Mouse (Mus musculus): ENCODE data around the gene Gm20388. TPM values are rescaled to one million over a fixed set of nuclear protein-coding genes. Genes with fewer than 3 reads are reported as not detected.
A peak's percentile ranks its signal among the peaks of the same experiment; 100 is the strongest.

The Gm20388 gene
- polyA plus RNA-seq, 1 experiment from 2014 or later: not detected

DNA sequence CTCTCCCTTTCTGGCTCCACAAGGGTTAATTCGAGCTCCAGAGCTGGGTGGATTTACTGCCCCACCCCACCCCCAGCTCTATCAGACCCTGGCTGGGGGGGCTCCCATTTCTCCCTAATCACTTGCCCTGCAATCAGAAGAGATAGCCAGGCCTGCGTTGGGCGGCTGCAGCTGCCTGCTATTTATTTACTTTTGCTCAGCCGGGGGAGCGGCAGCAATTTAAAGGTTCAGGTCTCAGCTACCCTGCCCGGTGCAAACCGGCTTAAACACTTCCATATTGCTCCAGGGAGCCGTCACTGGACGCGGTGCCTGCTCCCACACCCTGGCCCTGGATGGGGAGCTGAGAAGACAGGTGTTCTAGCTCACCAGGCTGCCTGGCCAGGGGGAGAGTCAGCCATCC lies 1467.0 kb downstream of the Gm20388 start:
- Histone ChIP-seq H3K27ac (replicated peaks in 1 of 2; ENCODE audit: control insufficient read depth in 1 of 2, insufficient read depth in 1 of 2, low read depth in 2 of 2, low read length in 2 of 2) (peak overlapping the region; percentile 32 to 81), H3K9me3 (ENCODE audit: control insufficient read depth, low read length) (no peaks in the 10 kb centered on the region), H3K4me1 (ENCODE audit: control insufficient read depth in 2 of 2, insufficient read depth in 2 of 2, low read length in 2 of 2) (peaks cover 40 to 45% of the 10 kb centered on the region in 2 experiments), H3K4me3 (ENCODE audit: control insufficient read depth in 1 of 2, insufficient read depth in 1 of 2, low read depth in 1 of 2, low read length in 2 of 2) (no peak overlapping the region), H3K9ac (ENCODE audit: low read length) (peak overlapping the region; percentile 38), H3K27me3 (ENCODE audit: control insufficient read depth, insufficient read depth, low read length) (no peaks in the 10 kb centered on the region), H3K4me2 (ENCODE audit: low read length) (no peak overlapping the region), H3K36me3 (ENCODE audit: control insufficient read depth, insufficient read depth, low read length) (no peaks in the 10 kb centered on the region)
- WGBS: 5% methylated on average over 10 of the region's 10 CpGs
- no peak for ATAC-seq (ENCODE audit: insufficient number of reproducible peaks, insufficient read depth, low FRiP score, low read depth)

DNA sequence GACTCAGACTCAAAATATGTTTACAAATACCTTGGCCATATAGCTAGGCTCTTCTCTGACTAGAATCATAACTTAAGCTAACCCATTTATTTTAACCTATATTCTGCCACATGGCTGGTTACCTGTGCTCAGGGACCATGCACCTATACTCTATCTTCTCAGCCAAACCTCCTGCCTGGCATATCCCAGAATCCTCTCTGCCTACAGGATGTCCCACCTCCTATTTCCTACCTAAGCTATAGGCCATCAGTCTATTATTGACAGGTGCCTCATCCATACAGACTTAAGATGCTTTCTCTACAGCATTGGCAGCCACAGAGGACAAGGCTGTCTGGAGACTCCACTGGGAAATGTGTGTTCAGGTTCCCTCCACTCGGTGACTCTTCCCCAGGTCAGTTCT lies 1468.7 kb downstream of the Gm20388 start:
- no peak for ATAC-seq (ENCODE audit: insufficient number of reproducible peaks, insufficient read depth, low FRiP score, low read depth)
- Histone ChIP-seq H3K4me2 (ENCODE audit: low read length) (no peak overlapping the region), H3K36me3 (ENCODE audit: control insufficient read depth, insufficient read depth, low read length) (no peaks in the 10 kb centered on the region), H3K27me3 (ENCODE audit: control insufficient read depth, insufficient read depth, low read length) (no peaks in the 10 kb centered on the region), H3K27ac (replicated peaks in 1 of 2; ENCODE audit: control insufficient read depth in 1 of 2, insufficient read depth in 1 of 2, low read depth in 2 of 2, low read length in 2 of 2) (no peak overlapping the region), H3K9me3 (ENCODE audit: control insufficient read depth, low read length) (no peaks in the 10 kb centered on the region), H3K9ac (ENCODE audit: low read length) (no peak overlapping the region), H3K4me1 (ENCODE audit: control insufficient read depth in 2 of 2, insufficient read depth in 2 of 2, low read length in 2 of 2) (peaks cover 38 to 45% of the 10 kb centered on the region in 2 experiments), H3K4me3 (ENCODE audit: control insufficient read depth in 1 of 2, insufficient read depth in 1 of 2, low read depth in 1 of 2, low read length in 2 of 2) (no peak overlapping the region)
- whole genome bisulfite sequencing: 86% methylated on average over 1 of the region's 1 CpGs

DNA sequence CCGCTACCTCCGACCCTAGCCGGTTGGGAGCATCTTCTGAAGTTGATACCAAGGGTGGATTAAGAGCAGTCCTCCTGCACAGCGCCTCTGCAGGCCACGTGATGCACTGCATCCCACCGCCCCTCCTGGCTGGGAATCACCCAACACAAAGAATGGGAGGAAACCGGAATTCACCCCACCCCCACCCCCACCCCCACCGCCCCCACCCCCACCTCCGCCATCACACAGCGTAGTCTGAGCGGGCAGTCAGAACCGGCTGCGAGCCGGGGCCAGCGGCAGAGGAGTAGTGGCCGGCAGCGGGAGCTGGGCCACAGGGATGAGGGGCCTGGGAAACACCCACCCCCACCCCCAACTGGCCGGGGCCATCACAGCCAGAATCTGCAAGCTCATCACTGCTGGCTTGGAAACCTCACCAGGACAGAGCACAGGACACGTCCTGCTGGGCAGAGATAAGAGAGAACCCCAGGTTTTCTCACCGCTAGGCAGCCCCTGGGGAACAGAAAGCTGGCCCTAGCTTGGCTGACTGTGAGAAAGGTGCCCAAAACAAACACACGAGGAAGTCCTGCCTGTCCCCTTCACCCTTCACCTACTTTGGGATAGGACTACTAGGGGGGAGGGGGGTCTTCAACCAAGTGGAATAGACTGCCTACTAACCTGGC lies 1472.1 kb downstream of the Gm20388 start:
- Histone ChIP-seq H3K9me3 (ENCODE audit: control insufficient read depth, low read length) (0 out of 2 replicates have a peak, but pooled peaks cover 3% of the 10 kb centered on the region), H3K9ac (ENCODE audit: low read length) (peak overlapping the region; percentile 65; the same call in 1 of the 2 replicates), H3K4me2 (ENCODE audit: low read length) (peak overlapping the region; percentile 62), H3K4me1 (ENCODE audit: control insufficient read depth in 2 of 2, insufficient read depth in 2 of 2, low read length in 2 of 2) (peaks cover 15 to 18% of the 10 kb centered on the region in 2 experiments), H3K4me3 (ENCODE audit: control insufficient read depth in 1 of 2, insufficient read depth in 1 of 2, low read depth in 1 of 2, low read length in 2 of 2) (peak overlapping the region in 1 of 2 experiments; percentile 26; a peak in 3 of 4 replicates), H3K36me3 (ENCODE audit: control insufficient read depth, insufficient read depth, low read length) (no peaks in the 10 kb centered on the region), H3K27me3 (ENCODE audit: control insufficient read depth, insufficient read depth, low read length) (no peaks in the 10 kb centered on the region), H3K27ac (replicated peaks in 1 of 2; ENCODE audit: control insufficient read depth in 1 of 2, insufficient read depth in 1 of 2, low read depth in 2 of 2, low read length in 2 of 2) (peak overlapping the region; percentile 14 to 41; a peak in 1 of 4 replicates)
- peak; percentile 54 for ATAC-seq (ENCODE audit: insufficient number of reproducible peaks, insufficient read depth, low FRiP score, low read depth)
- 4% methylated on average over 18 of the region's 21 CpGs for WGBS

DNA sequence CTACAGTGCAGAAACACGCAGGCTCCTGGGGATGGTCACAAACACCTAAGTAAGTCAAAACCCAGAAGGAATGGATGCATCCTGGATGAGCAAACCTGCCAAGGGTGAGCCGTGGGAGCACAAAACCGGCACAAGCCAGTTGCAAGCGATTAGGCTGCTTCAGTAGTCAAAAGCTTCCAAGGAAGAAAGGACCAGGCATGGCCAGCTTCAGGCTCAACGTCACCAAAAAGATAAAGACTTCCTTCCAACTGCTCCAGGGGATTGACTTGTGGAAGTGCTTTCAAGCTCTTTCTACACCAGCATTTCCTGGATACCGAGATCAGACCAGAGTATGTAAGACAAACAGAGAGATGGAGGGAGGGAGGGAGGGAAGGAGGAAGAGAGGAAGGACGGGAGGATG lies 1474.9 kb downstream of the Gm20388 start:
- 0 out of 2 replicates have a peak, but pooled peaks cover 3% of the 10 kb centered on the region for H3K9me3 ChIP-seq (ENCODE audit: control insufficient read depth, low read length)
- no peaks in the 10 kb centered on the region for H3K36me3 ChIP-seq (ENCODE audit: control insufficient read depth, insufficient read depth, low read length)
- H3K4me2 ChIP-seq (ENCODE audit: low read length): no peak overlapping the region
- no peaks in the 10 kb centered on the region; the same call in 1 of the 2 replicates for H3K27me3 ChIP-seq (ENCODE audit: control insufficient read depth, insufficient read depth, low read length)
- peaks cover 7 to 14% of the 10 kb centered on the region in 2 experiments; a peak in 3 of 4 replicates for H3K4me1 ChIP-seq (ENCODE audit: control insufficient read depth in 2 of 2, insufficient read depth in 2 of 2, low read length in 2 of 2)
- 25% methylated on average over 7 of the region's 7 CpGs for WGBS
- no peak overlapping the region for H3K4me3 ChIP-seq (ENCODE audit: control insufficient read depth in 1 of 2, insufficient read depth in 1 of 2, low read depth in 1 of 2, low read length in 2 of 2)
- H3K27ac ChIP-seq (replicated peaks in 1 of 2; ENCODE audit: control insufficient read depth in 1 of 2, insufficient read depth in 1 of 2, low read depth in 2 of 2, low read length in 2 of 2): no peak overlapping the region; a peak in 2 of 4 replicates
- ATAC-seq (ENCODE audit: insufficient number of reproducible peaks, insufficient read depth, low FRiP score, low read depth): no peak
- no peak overlapping the region for H3K9ac ChIP-seq (ENCODE audit: low read length)

DNA sequence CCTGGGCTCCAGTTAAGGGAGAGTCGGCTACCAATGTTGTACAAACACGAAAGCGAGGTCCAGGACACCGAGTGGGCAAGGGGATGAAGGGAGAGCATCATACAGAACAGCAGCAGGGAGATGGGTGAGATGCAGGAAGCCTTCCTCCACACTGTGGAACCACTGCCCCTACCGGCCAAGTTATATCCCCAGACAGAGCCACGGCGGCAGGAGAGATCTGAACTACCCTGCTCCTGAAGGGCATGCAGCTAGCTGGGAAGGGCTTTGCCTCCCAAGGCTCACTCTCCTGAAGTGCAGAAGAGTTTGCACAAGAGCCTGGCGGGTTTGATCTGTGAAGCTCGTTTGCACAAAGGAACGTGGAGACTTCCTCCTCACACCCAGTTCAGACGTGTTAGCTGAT lies 1480.0 kb downstream of the Gm20388 start:
- Histone ChIP-seq H3K4me1 (ENCODE audit: control insufficient read depth in 2 of 2, insufficient read depth in 2 of 2, low read length in 2 of 2) (peaks cover 6 to 12% of the 10 kb centered on the region in 2 experiments; a peak in 3 of 4 replicates), H3K4me3 (ENCODE audit: control insufficient read depth in 1 of 2, insufficient read depth in 1 of 2, low read depth in 1 of 2, low read length in 2 of 2) (no peak overlapping the region), H3K27me3 (ENCODE audit: control insufficient read depth, insufficient read depth, low read length) (peaks cover 9% of the 10 kb centered on the region), H3K9me3 (ENCODE audit: control insufficient read depth, low read length) (no peaks in the 10 kb centered on the region), H3K36me3 (ENCODE audit: control insufficient read depth, insufficient read depth, low read length) (no peaks in the 10 kb centered on the region), H3K9ac (ENCODE audit: low read length) (no peak overlapping the region), H3K27ac (replicated peaks in 1 of 2; ENCODE audit: control insufficient read depth in 1 of 2, insufficient read depth in 1 of 2, low read depth in 2 of 2, low read length in 2 of 2) (no peak overlapping the region), H3K4me2 (ENCODE audit: low read length) (no peak overlapping the region)
- WGBS: 15% methylated on average over 11 of the region's 11 CpGs
- ATAC-seq (ENCODE audit: insufficient number of reproducible peaks, insufficient read depth, low FRiP score, low read depth): peak; percentile 47; the same call in 1 of the 2 replicates

DNA sequence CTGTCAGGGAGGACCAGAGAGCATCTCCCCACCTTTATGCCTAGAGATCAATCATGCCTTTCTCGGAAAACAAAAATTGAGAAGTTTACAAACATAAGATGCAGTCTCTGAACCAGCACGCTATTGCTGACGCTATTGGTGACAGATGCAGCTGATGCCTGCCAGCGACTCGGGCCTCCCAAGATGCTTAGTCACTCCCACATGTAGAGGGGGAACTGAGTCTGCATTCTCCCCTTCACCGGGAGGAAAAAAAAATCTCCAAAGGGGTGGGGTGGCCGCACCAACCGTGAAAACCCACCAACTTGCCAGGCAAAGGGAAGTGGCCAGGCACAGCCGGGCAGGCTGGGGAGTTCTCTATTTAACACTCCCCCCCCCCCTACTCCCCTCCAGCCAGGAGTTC lies 1480.6 kb downstream of the Gm20388 start:
- Histone ChIP-seq H3K9ac (ENCODE audit: low read length) (no peak overlapping the region), H3K27me3 (ENCODE audit: control insufficient read depth, insufficient read depth, low read length) (peaks cover 11% of the 10 kb centered on the region), H3K9me3 (ENCODE audit: control insufficient read depth, low read length) (no peaks in the 10 kb centered on the region), H3K4me1 (ENCODE audit: control insufficient read depth in 2 of 2, insufficient read depth in 2 of 2, low read length in 2 of 2) (peaks cover 6 to 12% of the 10 kb centered on the region in 2 experiments; a peak in 3 of 4 replicates), H3K36me3 (ENCODE audit: control insufficient read depth, insufficient read depth, low read length) (no peaks in the 10 kb centered on the region), H3K4me2 (ENCODE audit: low read length) (no peak overlapping the region), H3K4me3 (ENCODE audit: control insufficient read depth in 1 of 2, insufficient read depth in 1 of 2, low read depth in 1 of 2, low read length in 2 of 2) (no peak overlapping the region), H3K27ac (replicated peaks in 1 of 2; ENCODE audit: control insufficient read depth in 1 of 2, insufficient read depth in 1 of 2, low read depth in 2 of 2, low read length in 2 of 2) (no peak overlapping the region)
- WGBS: 20% methylated on average over 9 of the region's 9 CpGs
- ATAC-seq (ENCODE audit: insufficient number of reproducible peaks, insufficient read depth, low FRiP score, low read depth): no peak

DNA sequence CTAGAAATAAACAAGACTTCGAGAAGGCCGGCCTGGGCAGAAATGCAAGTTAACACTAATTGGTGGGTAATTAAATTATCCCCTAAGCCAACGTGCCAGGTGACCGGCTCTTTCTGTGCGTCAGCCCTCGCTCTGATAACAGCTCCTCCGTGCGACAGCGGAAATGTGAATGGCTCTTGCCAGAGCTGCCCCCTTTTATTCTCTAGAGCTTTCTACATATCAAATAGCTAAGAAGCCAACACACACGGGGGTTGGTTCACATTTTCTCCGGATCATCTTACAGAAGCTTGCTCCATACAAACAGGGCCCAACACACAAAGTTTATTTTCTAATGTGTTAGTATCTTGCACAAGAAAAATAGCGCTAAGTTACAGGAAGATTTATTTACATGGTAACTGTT lies 1481.1 kb downstream of the Gm20388 start:
- Histone ChIP-seq H3K4me1 (ENCODE audit: control insufficient read depth in 2 of 2, insufficient read depth in 2 of 2, low read length in 2 of 2) (peaks cover 9 to 12% of the 10 kb centered on the region in 2 experiments; a peak in 3 of 4 replicates), H3K27me3 (ENCODE audit: control insufficient read depth, insufficient read depth, low read length) (peaks cover 15% of the 10 kb centered on the region), H3K27ac (replicated peaks in 1 of 2; ENCODE audit: control insufficient read depth in 1 of 2, insufficient read depth in 1 of 2, low read depth in 2 of 2, low read length in 2 of 2) (no peak overlapping the region), H3K4me3 (ENCODE audit: control insufficient read depth in 1 of 2, insufficient read depth in 1 of 2, low read depth in 1 of 2, low read length in 2 of 2) (no peak overlapping the region), H3K9me3 (ENCODE audit: control insufficient read depth, low read length) (no peaks in the 10 kb centered on the region), H3K4me2 (ENCODE audit: low read length) (no peak overlapping the region), H3K36me3 (ENCODE audit: control insufficient read depth, insufficient read depth, low read length) (no peaks in the 10 kb centered on the region), H3K9ac (ENCODE audit: low read length) (no peak overlapping the region)
- ATAC-seq (ENCODE audit: insufficient number of reproducible peaks, insufficient read depth, low FRiP score, low read depth): no peak
- WGBS: 20% methylated on average over 12 of the region's 12 CpGs

Data from heart, embryonic 14.5 days (tissue).